Mouse (Mus musculus) Muller cell, postnatal 12 days (primary cell): ENCODE measurements at regions not wholly inside any gene's neighbourhood (a gene's known extent, or its start where the extent isn't known, plus 50 kb on each side); places are given as distances from the start of the nearest gene placed in this dataset.

Experiments
- DNase-seq: peaks from one replicate; pipeline ENCODE4 v3.0.0-alpha.2; 2015; ENCODE audit errors: inconsistent ontology term

DNA sequence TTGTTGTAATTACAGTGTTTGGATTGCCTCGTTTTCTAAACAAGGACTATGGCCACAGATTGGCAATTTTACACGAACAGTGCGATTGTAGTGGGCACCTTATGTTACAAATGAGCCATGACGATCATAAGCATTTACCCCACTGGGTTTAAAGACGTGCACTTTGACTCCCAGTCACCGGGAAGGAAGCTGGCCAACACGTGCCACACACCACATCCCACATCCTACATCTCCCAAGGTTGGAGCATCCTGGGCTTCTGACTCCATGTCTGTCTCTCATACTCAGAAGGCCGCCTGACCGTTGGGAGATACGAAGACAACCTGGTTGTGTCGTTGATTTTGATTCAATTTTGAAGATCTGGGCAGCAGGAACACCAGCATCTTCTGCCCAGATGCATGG, 159.8 kb upstream of the Tshz3 start:
- DNase-seq: no peak

DNA sequence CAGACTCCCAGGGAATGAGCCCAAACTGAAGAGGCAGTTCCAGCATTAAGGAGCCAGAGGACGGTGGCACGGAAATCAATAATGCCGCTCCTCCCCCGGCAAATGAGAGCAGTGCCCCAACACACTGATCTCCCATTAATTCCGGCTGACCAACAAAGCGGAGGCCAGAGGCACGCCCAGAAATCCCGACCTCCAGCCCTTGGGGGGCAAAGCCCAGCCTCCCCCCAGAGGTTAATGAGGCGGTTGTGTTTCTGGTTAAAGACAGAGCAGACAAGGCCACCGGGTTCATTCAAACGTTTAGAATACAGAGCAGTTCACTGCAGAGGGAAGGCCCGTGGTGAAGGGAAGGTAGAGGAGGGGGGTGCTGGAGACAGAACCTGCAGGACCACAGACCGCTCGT, 149.9 kb upstream of the Tshz3 start:
- no peak for DNase-seq

DNA sequence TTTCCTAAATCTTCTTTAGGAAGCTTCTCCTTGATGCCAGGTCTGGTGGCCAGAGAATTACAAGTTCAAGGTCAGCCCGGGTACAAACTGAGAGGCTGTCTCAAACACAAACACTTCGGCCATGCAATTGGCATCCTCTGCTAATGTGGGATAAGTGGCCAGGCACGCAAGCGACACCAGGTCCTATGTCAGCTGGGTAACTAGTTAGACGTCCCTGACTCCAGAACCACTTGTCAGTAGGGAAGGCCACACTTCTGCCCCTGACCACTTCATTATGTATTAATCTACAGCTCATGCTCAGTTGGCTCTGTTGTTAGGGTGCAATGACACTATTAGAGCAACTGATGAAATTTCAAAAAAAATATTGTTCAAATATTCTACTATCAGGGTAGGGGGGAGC, 149.5 kb upstream of the Tshz3 start:
- no peak for DNase-seq

- DNase-seq: no peak
Observed at GRCm38 (mm10) chr7:36571061-36571460, 126.9 kb upstream of the Tshz3 start.

DNA sequence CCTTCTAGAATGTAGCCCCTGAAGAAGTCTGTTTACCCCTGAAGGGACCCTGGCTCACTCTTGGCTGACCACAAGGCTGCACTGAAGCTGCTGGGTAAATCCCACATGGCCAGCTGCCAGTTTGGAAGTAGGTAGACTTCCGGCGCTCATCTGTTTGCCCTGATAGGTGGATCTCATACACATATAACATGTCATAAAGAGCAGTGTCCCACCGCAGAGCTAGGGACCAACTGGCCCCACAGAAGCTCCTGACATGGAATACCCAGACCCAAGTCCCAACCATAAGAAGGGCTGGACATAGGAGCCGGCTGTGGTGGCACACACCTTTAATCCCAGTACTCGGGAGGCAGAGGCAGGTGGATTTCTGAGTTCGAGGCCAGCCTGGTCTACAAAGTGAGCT, 115.8 kb upstream of the Tshz3 start:
- DNase-seq: no peak

- DNase-seq: no peak
Observed at GRCm38 (mm10) chr7:36585014-36585413, 112.9 kb upstream of the Tshz3 start.

DNA sequence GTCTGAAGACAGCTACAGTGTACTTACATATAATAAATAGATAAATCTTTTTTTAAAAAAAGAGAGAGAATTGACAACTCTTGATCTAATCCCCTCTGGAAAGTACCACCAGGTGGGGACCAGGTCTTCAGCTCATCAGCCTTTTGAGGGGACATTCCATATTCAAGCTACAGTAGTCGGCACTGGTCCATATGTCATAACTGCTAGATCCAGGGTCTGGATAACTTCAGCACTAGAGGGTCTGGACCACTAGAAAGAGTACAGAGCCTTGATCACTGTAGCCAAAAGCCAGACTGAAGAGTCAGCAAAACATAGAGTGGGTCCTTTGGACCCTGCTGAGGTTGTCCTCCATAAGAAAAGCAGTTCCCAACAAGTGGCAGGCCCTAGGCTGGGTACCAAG, 106.4 kb upstream of the Tshz3 start:
- no peak for DNase-seq

GRCm38 (mm10) chr7:36596630-36597301, 101.2 kb upstream of the Tshz3 start:
- peak; percentile 3 for DNase-seq

GRCm38 (mm10) chr7:36605026-36605698, 92.8 kb upstream of the Tshz3 start:
- DNase-seq: no peak

DNA sequence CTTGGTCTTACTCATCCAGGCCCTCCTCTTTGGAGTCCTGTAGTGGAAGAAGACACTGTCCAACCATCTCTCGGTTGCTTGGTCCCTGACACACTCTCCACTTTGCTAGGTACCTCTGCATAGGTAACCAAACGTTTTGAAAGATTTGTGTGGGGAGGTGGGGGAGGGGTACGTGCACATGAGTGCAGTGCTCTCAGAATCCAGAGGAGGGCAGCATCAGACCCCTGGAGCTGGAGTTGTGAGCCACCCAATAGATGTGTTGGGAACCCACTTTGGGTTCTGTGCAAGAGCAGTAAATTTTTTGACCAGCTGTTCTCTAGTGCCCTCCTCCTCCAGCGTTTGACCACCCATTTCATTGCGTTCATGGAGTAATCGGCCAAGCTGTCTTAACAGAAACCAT, 77.7 kb upstream of the Tshz3 start:
- no peak for DNase-seq

DNA sequence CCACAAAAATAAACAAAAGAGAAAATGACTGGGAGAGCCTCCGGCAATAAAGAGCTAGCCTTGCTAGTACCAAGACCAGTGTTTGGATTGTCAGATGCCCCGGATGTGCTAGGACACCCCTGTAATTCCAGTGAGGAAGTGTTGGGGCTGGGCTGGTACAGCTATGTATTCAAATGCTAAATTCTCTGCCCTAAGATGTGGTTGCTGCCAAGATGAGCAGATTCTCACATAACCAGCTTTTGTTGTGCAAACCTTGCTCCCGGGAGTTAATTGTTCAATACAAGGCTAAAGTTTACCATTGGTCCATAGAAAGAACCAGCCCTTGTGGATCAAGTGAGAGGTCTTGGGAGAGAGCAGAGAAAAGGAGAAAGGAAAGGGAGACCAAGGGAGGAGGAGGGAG, 53.7 kb upstream of the Tshz3 start:
- no peak for DNase-seq
